Mouse (Mus musculus): ENCODE measurements around the gene Cdk5r2. TPM values are rescaled to one million over a fixed set of nuclear protein-coding genes. Genes with fewer than 3 reads are reported as not detected.

Gene Cdk5r2
- total RNA-seq, 2 experiments from 2014 or later, result 194 to 207 TPM

GRCm38 (mm10) chr1:74851001-74851775 is 3.5 kb upstream of the Cdk5r2 start:
- no peak for DNase-seq

DNA sequence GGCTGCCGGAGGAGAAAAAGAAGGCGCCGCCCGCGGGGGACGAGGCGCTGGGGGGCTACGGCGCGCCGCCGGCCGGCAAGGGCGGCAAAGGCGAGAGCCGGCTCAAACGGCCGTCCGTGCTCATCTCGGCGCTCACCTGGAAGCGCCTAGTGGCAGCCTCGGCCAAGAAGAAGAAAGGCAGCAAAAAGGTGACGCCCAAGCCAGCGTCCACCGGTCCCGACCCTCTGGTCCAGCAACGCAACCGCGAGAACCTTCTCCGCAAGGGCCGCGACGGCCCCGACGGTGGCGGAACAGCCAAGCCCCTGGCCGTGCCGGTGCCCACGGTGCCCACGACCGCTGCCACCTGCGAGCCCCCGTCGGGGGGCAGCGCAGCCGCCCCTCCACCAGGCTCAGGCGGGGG is 422 bp downstream of the Cdk5r2 start:
- peak; percentile 32 to 37 for DNase-seq

GRCm38 (mm10) chr1:74855651-74856438 is 1.1 kb downstream of the Cdk5r2 start:
- peak; percentile 32 to 41 for DNase-seq

- DNase-seq, result no peak
Observed at GRCm38 (mm10) chr1:74856439-74856720, 1.6 kb downstream of the Cdk5r2 start.

DNA sequence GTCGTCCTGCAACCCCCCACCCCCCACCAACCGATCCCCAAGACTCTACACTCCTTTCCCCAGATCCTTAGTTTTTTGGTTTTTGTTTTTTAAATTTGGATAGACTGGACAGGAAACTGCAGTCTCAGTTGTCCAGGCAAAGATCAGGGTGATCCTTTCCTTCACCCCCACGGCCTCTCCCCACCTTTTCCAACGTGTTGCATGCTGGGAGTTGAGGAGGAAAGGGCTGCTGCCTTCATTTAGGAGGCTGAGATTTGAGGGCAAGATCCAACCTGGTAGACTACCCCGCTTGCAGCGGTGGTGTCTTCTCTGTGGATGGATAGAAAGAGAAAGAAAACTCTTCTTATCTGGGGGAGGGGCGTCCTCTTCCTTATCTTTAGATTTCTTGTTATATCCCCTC is 2.1 kb downstream of the Cdk5r2 start:
- DNase-seq, result peak in 1 of 2 experiments; percentile 8

- peak; percentile 17 to 19 for DNase-seq
Observed at GRCm38 (mm10) chr1:74857201-74857600, 2.5 kb downstream of the Cdk5r2 start.

DNA sequence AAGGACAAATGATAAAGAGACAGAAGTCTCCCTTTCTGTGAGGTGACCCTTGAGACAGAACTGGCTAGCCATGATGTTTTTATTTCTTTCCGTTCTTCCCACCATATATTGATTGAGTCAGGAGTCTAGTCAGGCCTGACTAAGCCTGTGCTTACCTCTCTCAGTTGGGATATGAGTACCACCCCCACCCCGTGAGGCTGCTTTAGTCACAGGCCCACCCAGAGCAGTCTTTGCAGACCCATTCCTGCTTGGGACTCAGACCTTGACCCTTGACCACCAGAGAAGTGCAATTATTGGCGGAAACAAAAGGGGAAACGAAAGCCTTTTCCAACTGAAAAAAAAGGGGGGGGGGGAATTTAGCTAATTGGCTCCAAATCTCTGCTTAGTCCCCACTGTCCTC is 2.9 kb downstream of the Cdk5r2 start:
- DNase-seq, result no peak

DNA sequence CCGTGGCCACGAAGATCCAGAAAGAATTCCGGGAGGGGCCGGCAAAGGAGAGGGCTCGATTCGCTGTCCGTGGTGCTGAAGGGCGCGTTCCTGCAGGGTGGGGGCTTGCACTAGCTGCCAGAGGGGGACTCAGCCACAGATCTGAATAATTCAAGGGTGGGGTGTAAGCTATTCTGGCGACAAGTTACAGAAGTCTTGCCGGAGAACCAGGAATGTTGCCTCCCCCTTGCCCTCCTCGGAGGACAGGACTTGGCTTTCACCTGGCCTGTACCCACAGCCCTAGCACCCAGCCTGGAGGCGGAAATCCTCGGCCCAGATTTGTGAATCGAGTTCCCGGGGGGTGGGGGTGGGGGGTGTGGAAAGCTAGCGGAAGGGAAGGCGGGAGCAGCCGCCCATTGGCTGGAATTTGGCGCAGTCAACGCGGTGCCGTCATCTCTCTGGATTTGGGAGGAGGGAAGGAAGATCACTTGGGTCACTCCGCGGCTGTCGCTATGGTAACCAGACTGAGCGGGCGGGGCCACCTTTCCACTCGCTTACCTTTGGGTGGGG is 3.5 kb downstream of the Cdk5r2 start:
- peak; percentile 88 to 89 for DNase-seq

DNA sequence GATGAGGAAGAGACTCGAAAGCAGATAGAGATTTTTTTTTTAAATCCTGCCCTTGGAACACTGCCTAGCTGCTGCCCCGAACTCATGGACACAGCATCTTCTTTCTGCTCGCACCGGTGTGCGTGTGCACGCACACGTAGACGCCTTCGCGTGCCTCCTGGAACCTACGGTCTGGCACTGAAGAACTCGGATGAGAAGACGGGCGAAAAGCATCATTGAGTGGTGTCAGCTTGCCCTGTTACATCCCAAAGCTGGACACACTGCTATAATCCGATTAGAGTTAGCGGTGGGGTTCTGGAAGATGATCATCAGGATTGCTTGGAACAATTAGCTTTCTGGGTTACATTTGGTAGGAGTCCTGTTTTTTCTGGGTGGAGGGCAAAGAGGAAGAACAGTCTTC is 4.1 kb downstream of the Cdk5r2 start:
- DNase-seq, result no peak

- peak; percentile 27 to 29 for DNase-seq
Observed at GRCm38 (mm10) chr1:74859223-74859984, 4.7 kb downstream of the Cdk5r2 start.

- no peak for DNase-seq
Observed at GRCm38 (mm10) chr1:74861783-74862182, 7.0 kb downstream of the Cdk5r2 start.

GRCm38 (mm10) chr1:74872218-74872617 is 17.5 kb downstream of the Cdk5r2 start:
- no peak for DNase-seq

DNA sequence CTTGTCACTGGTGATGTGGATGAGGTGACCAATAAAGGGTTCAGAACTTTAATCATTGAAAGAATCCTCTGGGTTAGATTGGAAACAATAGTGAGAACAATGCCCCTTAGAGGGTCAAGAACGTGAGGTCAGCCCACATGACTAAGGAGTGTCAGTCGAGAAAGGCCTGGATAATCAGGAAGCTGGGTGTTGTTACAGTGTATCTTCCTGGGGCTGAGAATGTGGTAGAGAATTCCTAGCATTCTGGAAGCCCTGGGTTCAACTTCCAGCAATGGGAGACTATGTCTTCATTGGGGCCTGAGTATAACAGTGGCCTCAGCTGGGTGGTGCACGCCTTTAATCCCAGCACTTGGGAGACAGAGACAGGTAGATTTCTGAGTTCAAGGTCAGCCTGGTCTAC is 22.5 kb downstream of the Cdk5r2 start:
- no peak for DNase-seq

DNA sequence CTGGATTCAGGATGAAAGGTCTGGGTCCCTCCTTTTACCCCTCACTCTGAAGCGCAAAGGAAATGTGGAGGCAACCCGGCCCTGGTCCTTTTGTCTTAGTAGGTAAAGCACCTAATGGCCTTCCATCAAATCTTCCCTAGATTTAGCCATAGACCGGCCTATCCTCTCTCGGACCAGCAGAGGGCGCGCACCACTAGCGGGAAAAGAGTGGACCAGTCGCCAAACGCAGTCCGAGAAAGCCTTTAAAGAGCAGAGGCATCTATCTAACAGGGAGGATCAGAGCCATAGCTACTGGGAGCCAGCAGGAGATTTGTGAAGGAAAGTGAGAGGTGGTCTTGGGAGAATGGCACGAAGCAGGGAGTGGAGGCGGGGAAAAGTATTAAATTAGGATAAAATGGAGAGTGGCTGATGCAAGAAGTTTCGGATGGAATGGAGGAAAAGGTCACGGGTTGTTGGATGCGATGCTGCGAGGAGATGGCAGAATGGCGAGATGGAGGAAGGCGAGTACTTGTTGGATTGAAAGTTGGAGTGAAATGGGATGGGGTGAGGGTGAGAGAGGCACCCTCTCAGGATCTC is 26.1 kb downstream of the Cdk5r2 start:
- peak; percentile 53 for DNase-seq

GRCm38 (mm10) chr1:74882055-74882734 is 27.5 kb downstream of the Cdk5r2 start:
- no peak for DNase-seq

DNA sequence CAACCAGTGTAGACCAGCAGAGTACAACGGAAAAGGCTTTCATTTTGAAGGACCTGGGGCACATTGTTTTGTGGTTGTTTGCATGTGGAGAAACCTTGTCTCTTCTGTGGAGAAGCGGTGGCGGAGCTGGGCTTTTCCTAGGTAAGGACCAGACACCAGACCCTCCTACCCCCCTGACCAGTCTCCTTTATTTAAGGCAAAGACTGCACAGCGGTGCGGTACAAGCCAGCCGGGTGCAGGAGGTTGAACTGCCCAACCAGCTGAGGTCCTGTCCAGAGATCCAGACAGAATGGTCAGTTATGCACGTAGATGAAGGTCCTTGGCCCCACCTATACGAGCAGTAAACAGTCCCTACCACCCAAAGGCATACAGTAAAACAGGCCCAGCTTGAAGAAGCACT is 28.1 kb downstream of the Cdk5r2 start:
- DNase-seq, result no peak

- no peak for DNase-seq
Observed at GRCm38 (mm10) chr1:74883441-74883840, 28.7 kb downstream of the Cdk5r2 start.

- DNase-seq, result no peak
Observed at GRCm38 (mm10) chr1:74884196-74885141, 29.7 kb downstream of the Cdk5r2 start.

DNA sequence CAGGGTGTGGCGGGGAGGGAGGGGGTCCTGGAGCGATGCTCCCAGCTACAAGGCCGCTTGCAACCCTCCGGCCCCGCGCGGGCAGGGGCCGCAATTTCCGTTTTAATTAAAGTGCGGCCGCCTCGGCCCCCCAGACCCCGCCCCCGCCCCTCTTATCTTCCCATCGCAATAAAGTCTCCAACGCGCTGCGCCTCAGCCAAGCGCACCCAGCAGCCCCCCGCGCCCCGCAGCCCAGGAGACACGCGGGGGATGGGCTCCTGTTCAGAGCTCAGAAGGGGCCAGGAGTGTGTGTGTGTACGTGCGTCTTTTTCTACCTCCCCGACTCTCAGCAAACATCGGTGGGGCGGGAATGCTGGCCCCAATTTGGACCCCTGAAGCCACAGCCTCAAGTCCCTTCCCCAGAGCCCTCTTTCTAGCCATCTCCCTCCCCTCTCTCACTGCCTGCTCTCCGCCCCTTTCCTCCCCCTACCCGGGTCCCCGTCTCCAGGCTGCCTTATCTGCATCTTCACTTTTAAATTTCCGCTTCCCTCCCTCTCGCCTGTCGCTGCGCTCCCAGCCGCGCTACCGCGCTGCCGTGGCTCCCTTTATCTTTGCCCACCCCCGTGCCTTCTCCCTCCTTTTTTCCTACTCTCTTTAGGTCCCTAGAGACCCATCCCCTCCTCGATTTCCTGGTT is 30.8 kb downstream of the Cdk5r2 start, which contains the start of gene Fev:
Fev (minus strand) TSS at position 51 of the 674 bp plus-strand sequence.
- DNase-seq, result no peak

DNA sequence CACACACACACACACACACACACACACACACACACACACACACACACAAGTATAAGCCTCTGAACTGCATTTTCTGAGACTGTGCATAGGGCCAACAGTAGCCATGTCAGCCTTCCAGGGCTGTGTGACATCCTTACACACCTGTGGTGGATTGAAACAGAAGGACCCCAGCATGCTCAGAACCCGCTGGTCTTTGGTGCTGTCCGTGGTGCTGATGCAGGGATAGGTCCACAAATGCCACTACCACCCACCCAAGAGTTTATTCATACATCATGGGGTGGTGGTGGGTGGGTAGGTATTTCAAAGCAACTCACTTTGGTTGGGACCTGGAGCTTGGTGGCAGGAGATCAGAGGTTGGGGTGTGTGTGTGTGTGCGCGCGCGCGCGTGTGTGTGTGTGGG is 36.8 kb downstream of the Cdk5r2 start:
- no peak for DNase-seq
